Mouse (Mus musculus): ENCODE data around the gene Myadml2.

- no peak for TF ChIP-seq TCF12 (IDR thresholded peaks at IDR 0.05; ENCODE audit: low read depth, low read length)
- TF ChIP-seq CTCF (IDR thresholded peaks at IDR 0.05 in 2 of 3, conservative IDR thresholded peaks at IDR 0.05 in 1 of 3; ENCODE audit: control insufficient read depth in 1 of 3, insufficient read depth in 1 of 3, low read depth in 2 of 3, low read length in 3 of 3, poor library complexity in 1 of 3, severe bottlenecking in 1 of 3): no peak
- TF ChIP-seq USF1 (IDR thresholded peaks at IDR 0.05; ENCODE audit: low read depth, low read length): no peak
- no peak for TF ChIP-seq POLR2A (IDR thresholded peaks at IDR 0.05; ENCODE audit: control insufficient read depth in 1 of 2, insufficient read depth in 1 of 2, low read depth in 1 of 2, low read length in 2 of 2, poor library complexity in 1 of 2)
- no peak for TF ChIP-seq POLR2AphosphoS2 (IDR thresholded peaks at IDR 0.05; ENCODE audit: low read length)
- no peak for TF ChIP-seq HCFC1 (IDR thresholded peaks at IDR 0.05; ENCODE audit: low read depth, low read length)
- no peak for TF ChIP-seq ZNF384 (IDR thresholded peaks at IDR 0.05; ENCODE audit: low read depth, low read length)
- TF ChIP-seq TAL1 (IDR thresholded peaks at IDR 0.05; ENCODE audit: low read length): no peak
- no peak for TF ChIP-seq E2F4 (IDR thresholded peaks at IDR 0.05; ENCODE audit: borderline replicate concordance, low read depth, low read length)
- no peak for TF ChIP-seq POLR2AphosphoS5 (IDR thresholded peaks at IDR 0.05; ENCODE audit: borderline replicate concordance, low read depth, low read length)
- no peak for TF ChIP-seq EP300 (IDR thresholded peaks at IDR 0.05; ENCODE audit: low read depth in 1 of 2, low read length in 2 of 2)
- TF ChIP-seq MYC (IDR thresholded peaks at IDR 0.05; ENCODE audit: low read depth, low read length): no peak
- TF ChIP-seq TBP (IDR thresholded peaks at IDR 0.05; ENCODE audit: low read depth, low read length): no peak
These were observed 35.6 kb upstream of the Myadml2 start for GRCm38 (mm10) chr11:120683536-120683935.

Data from MEL (cell line).